Mouse (Mus musculus): Measurements from ENCODE around the gene Kif1b.

DNA sequence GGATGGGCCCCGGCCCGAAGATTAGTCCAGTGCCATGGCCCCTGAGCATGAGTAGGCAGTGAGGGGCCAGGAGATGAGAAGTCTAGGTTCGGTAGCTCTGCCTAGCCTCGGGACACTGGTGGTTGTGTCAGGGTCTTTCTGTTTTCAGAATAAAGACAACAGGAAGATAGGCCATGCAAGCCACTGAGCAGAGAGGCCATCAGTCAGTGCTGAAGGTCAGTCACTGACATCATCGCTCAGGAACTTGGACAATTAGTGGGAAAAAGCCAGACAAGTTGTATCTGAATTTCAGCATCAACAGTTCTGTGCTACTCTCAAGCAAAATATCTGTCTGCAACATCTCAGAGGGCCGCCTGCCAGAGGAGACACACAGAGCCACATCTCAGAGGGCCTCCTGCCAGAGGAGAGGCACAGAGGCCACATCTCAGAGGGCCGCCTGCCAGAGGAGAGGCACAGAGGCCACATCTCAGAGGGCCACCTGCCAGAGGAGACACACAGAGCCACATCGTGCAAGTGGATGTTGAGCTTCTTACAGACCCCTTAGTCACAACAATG is 44.2 kb upstream of the Kif1b start:
- TF ChIP-seq MAX (IDR thresholded peaks at IDR 0.05; ENCODE audit: low read length) (no peak), CTCF (conservative IDR thresholded peaks at IDR 0.05 in 1 of 2, IDR thresholded peaks at IDR 0.05 in 1 of 2; ENCODE audit: low read depth in 2 of 2, low read length in 2 of 2) (no peak)
